Mouse (Mus musculus) liver, postnatal 0 days (tissue): ENCODE data around the gene Ssh2. TPM values are rescaled to one million over a fixed set of nuclear protein-coding genes. Genes with fewer than 3 reads are reported as not detected.

Source experiments
- ATAC-seq: fragments of 200-750 bp; cut with Nextera tagmentation; 2 replicates; pipeline ENCODE4 v1.8.0; 2017; ENCODE audit warnings: mild to moderate bottlenecking, moderate library complexity
- DNase-seq: peaks from one replicate; pipeline ENCODE4 v3.0.0-alpha.2; 2016
- H3K27ac ChIP-seq: fragments of 300-500 bp; sonication (generic); 2 replicates; pipeline ENCODE4 v1.5.1; 2014; ENCODE audit warnings: antibody characterized with exemption, moderate library complexity, mild to moderate bottlenecking, low read depth
- H3K27me3 ChIP-seq: fragments of 300-500 bp; sonication (generic); 2 replicates; pipeline ENCODE4 v1.6.1; 2014; ENCODE audit warnings: low read length, control low read depth, mixed read lengths; ENCODE audit not compliant: insufficient read depth
- H3K36me3 ChIP-seq: fragments of 300-500 bp; sonication (generic); replicated peaks from 2 replicates; pipeline ENCODE4 v1.6.1; 2014; ENCODE audit warnings: mild to moderate bottlenecking, control low read depth, low read length, moderate library complexity, mixed read lengths; ENCODE audit not compliant: insufficient read depth
- H3K4me1 ChIP-seq: fragments of 300-500 bp; sonication (generic); 2 replicates; pipeline ENCODE4 v1.6.1; 2014; ENCODE audit warnings: antibody characterized with exemption, mild to moderate bottlenecking, control low read depth; ENCODE audit not compliant: insufficient read depth
- H3K4me2 ChIP-seq: fragments of 300-500 bp; sonication (generic); 2 replicates; pipeline ENCODE4 v1.6.1; 2014; ENCODE audit warnings: low read depth, mild to moderate bottlenecking, low read length, moderate library complexity, mixed read lengths
- H3K4me3 ChIP-seq: fragments of 300-500 bp; sonication (generic); 2 replicates; pipeline ENCODE4 v1.5.1; 2014; ENCODE audit warnings: low read depth, low read length
- H3K9ac ChIP-seq: fragments of 300-500 bp; sonication (generic); replicated peaks from 2 replicates; pipeline ENCODE4 v1.6.1; 2014; ENCODE audit warnings: mild to moderate bottlenecking, moderate library complexity
- H3K9me3 ChIP-seq: fragments of 300-500 bp; sonication (generic); 2 replicates; pipeline ENCODE4 v1.6.1; 2016; ENCODE audit warnings: mild to moderate bottlenecking, control low read depth, low read length, mixed read lengths
- CTCF ChIP-seq: sonication (generic); IDR thresholded peaks from 2 replicates; pipeline ENCODE4 v1.5.1; 2016; ENCODE audit warnings: antibody characterized with exemption, low read depth
- EP300 ChIP-seq: IDR thresholded peaks from 2 replicates; pipeline ENCODE4 v1.6.1; 2016; ENCODE audit warnings: antibody characterized with exemption, low read depth, mild to moderate bottlenecking
- WGBS: fragments of 180-500 bp; shearing (Covaris S2); extraction: QIAGEN DNeasy Blood & Tissue Kit; methylation state at CpG from one replicate; pipeline ENCODE4 v1.1.7; 2014; ENCODE audit not compliant: insufficient replicate concordance; 5-methylcytosine and 5-hydroxymethylcytosine counted together
- polyA plus RNA-seq: library from polyadenylated mRNA; unstranded; fragments of >200 nt; fragmentation: Nextera tagmentation; extraction: Ambion mirVana; gene quantifications from 2 replicates; pipeline ENCODE4 v1.2.1, GENCODE M21; 2015

Ssh2 gene
- polyA plus RNA-seq, 1 experiment from 2014 or later, result 4.4 TPM

GRCm38 (mm10) chr11:77195360-77196109 lies 20.6 kb upstream of the Ssh2 start:
- no peak overlapping the region for H3K4me2 ChIP-seq
- H3K9me3 ChIP-seq, result no peaks in the 10 kb centered on the region
- H3K4me3 ChIP-seq, result no peak overlapping the region
- DNase-seq, result peak; percentile 18
- H3K27ac ChIP-seq, result peak overlapping the region; percentile 46
- H3K27me3 ChIP-seq, result no peaks in the 10 kb centered on the region
- 59% methylated on average over 11 of the region's 11 CpGs for WGBS
- H3K36me3 ChIP-seq, result no peaks in the 10 kb centered on the region
- TF ChIP-seq CTCF (no peak), EP300 (no peak)
- peaks cover 11% of the 10 kb centered on the region for H3K4me1 ChIP-seq
- no peak overlapping the region for H3K9ac ChIP-seq
- peak; percentile 48; the same call in 1 of the 2 replicates for ATAC-seq

GRCm38 (mm10) chr11:77196181-77197143 lies 19.6 kb upstream of the Ssh2 start:
- ATAC-seq, result peak; percentile 21; the same call in 1 of the 2 replicates
- Histone ChIP-seq H3K4me1 (peaks cover 11% of the 10 kb centered on the region), H3K9me3 (no peaks in the 10 kb centered on the region), H3K27ac (peak overlapping the region; percentile 61; the same call in 1 of the 2 replicates), H3K4me2 (no peak overlapping the region), H3K4me3 (no peak overlapping the region), H3K27me3 (no peaks in the 10 kb centered on the region), H3K9ac (no peak overlapping the region), H3K36me3 (no peaks in the 10 kb centered on the region)
- WGBS, result 21% methylated on average over 4 of the region's 4 CpGs
- peak; percentile 54 for DNase-seq
- TF ChIP-seq CTCF, result no peak
- no peak for TF ChIP-seq EP300

DNA sequence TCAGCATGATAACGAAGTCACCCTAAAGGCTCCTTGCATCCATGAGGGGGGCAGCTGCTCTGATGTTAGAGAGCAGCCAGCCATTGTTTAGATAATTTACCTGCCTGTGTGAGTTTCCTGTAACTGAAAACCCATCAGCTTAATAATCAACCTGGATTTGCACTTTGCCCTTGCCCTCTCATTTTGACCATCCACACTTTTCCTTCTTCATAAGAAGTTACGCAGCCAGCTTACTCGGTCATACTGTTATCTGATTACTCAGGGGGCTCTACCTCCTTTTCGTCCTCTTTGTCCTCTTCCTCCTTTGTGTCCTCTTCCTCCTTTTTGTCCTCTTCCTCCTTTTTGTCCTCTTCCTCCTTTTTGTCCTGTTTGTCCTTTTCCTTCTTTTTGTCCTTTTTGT lies 16.5 kb upstream of the Ssh2 start:
- DNase-seq, result peak; percentile 20

DNA sequence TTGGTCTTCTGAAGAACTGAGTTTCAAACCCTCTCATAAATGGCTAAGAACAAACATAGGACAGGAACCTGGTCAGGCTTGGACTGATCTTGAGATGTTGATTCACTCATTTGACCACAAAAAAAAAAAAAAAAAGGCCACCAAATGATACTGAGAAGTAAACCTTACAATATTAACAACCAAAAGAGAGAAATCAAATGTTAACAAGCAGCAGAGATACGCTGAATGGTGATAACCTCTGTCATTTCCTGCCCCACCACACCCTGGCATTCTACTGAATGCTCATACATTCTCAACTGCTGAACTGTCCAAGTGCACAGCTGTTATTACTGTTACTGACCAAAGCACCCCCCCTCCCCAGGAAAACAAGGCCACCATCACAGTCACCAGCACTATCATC lies 15.4 kb upstream of the Ssh2 start:
- DNase-seq (no peak), ATAC-seq (no peak)

More for the DNA sequence above, 16.5 kb upstream of the Ssh2 start:
- H3K9me3 ChIP-seq, result no peaks in the 10 kb centered on the region
- H3K9ac ChIP-seq, result 0 out of 2 replicates have a peak overlapping the region, but pooled peaks have one; percentile 9
- no peak overlapping the region for H3K4me3 ChIP-seq
- ATAC-seq, result no peak
- H3K27ac ChIP-seq, result peak overlapping the region; percentile 65
- TF ChIP-seq CTCF, result no peak
- TF ChIP-seq EP300, result no peak
- H3K36me3 ChIP-seq, result no peaks in the 10 kb centered on the region
- no peaks in the 10 kb centered on the region for H3K27me3 ChIP-seq
- peak overlapping the region; percentile 50 for H3K4me2 ChIP-seq
- WGBS, result 39% methylated on average over 4 of the region's 4 CpGs
- peaks cover 11% of the 10 kb centered on the region for H3K4me1 ChIP-seq

DNA sequence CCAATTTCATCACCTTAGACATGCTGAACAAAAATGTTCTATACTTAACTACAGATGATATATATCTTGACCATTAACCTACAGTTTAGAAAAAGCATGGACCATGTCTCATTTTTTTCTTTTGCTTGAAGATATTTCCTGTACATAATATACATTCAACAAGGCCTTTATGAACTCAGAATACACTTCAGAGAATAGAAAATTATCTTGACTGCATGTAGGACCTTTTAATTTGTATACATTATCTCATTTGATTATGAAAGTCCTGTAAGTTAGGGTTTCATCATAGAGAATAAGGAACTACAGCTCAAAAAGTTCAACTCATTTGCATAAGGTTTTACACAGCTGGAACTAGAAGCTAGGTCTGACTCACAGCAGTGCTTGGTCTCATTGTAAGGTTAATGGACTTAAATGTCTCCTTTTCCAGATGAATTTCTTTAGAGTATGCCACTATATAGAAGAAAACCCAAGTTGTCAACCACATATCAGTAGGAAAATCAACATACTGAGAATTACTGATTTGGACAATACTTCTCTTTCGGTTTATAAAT lies 1.9 kb upstream of the Ssh2 start:
- no peak overlapping the region for H3K27ac ChIP-seq
- peaks cover 8% of the 10 kb centered on the region for H3K4me1 ChIP-seq
- DNase-seq (no peak), ATAC-seq (no peak)
- WGBS, result 87% methylated on average over 1 of the region's 1 CpGs
- H3K36me3 ChIP-seq, result no peaks in the 10 kb centered on the region
- H3K9me3 ChIP-seq, result no peaks in the 10 kb centered on the region
- H3K4me2 ChIP-seq, result peak overlapping the region; percentile 99; the same call in 1 of the 2 replicates
- no peaks in the 10 kb centered on the region for H3K27me3 ChIP-seq
- TF ChIP-seq EP300 (no peak), CTCF (no peak)
- H3K9ac ChIP-seq, result no peak overlapping the region
- no peak overlapping the region for H3K4me3 ChIP-seq

More for the DNA sequence above, 15.4 kb upstream of the Ssh2 start:
- Histone ChIP-seq H3K4me2 (no peak overlapping the region), H3K4me1 (peaks cover 9% of the 10 kb centered on the region; the same call in 1 of the 2 replicates), H3K9ac (no peak overlapping the region), H3K27ac (no peak overlapping the region), H3K4me3 (no peak overlapping the region), H3K36me3 (no peaks in the 10 kb centered on the region), H3K9me3 (no peaks in the 10 kb centered on the region), H3K27me3 (no peaks in the 10 kb centered on the region)
- WGBS, result 47% methylated on average over 1 of the region's 1 CpGs
- TF ChIP-seq CTCF (no peak), EP300 (no peak)

DNA sequence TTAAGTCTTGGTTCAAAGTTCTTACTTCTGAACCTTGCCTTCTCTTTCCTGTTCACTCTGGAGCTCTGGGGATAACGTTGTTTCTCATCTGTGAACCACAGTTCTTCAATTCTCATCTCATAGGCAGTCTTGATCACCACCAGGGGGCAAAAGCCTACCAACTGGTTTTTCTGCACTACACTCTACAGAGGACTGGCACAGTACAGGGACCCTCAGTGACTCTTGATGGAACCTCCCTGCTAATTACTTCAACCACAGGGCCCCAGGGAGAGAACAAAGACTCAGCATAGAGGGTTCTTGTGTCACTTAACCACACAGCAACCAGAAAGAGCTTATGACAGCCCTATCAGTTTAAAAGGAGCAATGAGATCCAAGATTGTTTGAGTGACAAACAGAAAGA lies 1.3 kb upstream of the Ssh2 start:
- Histone ChIP-seq H3K4me2 (peak overlapping the region; percentile 99), H3K4me3 (no peak overlapping the region)
- WGBS, result 0% methylated on average over 1 of the region's 1 CpGs

More for the DNA sequence above, 1.3 kb upstream of the Ssh2 start:
- TF ChIP-seq CTCF (peak; percentile 90), EP300 (0 out of 2 replicates have a peak, but pooled peaks have one; percentile 19)
- Histone ChIP-seq H3K27me3 (no peaks in the 10 kb centered on the region), H3K27ac (no peak overlapping the region), H3K9me3 (no peaks in the 10 kb centered on the region), H3K36me3 (no peaks in the 10 kb centered on the region), H3K9ac (no peak overlapping the region), H3K4me1 (peaks cover 8% of the 10 kb centered on the region)
- peak; percentile 43 for ATAC-seq
- DNase-seq, result peak; percentile 66
